Mouse (Mus musculus) heart, embryonic 12.5 days (tissue): Measurements from ENCODE around the gene Dgkd. TPM values are rescaled to one million over a fixed set of nuclear protein-coding genes. Genes with fewer than 3 reads are reported as not detected.

ENCODE experiments used
- ATAC-seq: fragments of 200-750 bp; cut with Nextera tagmentation; 2 replicates; pipeline ENCODE4 v1.8.0; 2017; ENCODE audit warnings: moderate TSS enrichment, moderate library complexity; ENCODE audit not compliant: insufficient number of reproducible peaks, low FRiP score
- H3K27ac ChIP-seq: fragments of 300-500 bp; sonication (generic); 2 replicates; pipeline ENCODE4 v1.5.1; 2016; ENCODE audit warnings: mild to moderate bottlenecking, moderate library complexity; ENCODE audit not compliant: poor library complexity, severe bottlenecking
- H3K27me3 ChIP-seq: fragments of 300-500 bp; sonication (generic); replicated peaks from 2 replicates; pipeline ENCODE4 v1.6.1; 2016; ENCODE audit warnings: mild to moderate bottlenecking, moderate library complexity
- H3K36me3 ChIP-seq: fragments of 300-500 bp; sonication (generic); 2 replicates; pipeline ENCODE4 v1.6.1; 2016; ENCODE audit warnings: mild to moderate bottlenecking, moderate library complexity
- H3K4me1 ChIP-seq: fragments of 300-500 bp; sonication (generic); replicated peaks from 2 replicates; pipeline ENCODE4 v1.6.1; 2016; ENCODE audit warnings: mild to moderate bottlenecking
- H3K4me2 ChIP-seq: fragments of 300-500 bp; sonication (generic); 2 replicates; pipeline ENCODE4 v1.6.1; 2016; ENCODE audit warnings: mild to moderate bottlenecking, moderate library complexity
- H3K4me3 ChIP-seq: fragments of 300-500 bp; sonication (generic); 2 replicates; pipeline ENCODE4 v1.5.1; 2016; ENCODE audit warnings: mild to moderate bottlenecking
- H3K9ac ChIP-seq: fragments of 300-500 bp; sonication (generic); 2 replicates; pipeline ENCODE4 v1.6.1; 2016; ENCODE audit warnings: mild to moderate bottlenecking, moderate library complexity
- H3K9me3 ChIP-seq: fragments of 300-500 bp; sonication (generic); replicated peaks from 2 replicates; pipeline ENCODE4 v1.6.1; 2016; ENCODE audit warnings: mild to moderate bottlenecking, moderate library complexity
- WGBS: fragments of 180-500 bp; shearing (Covaris S2); methylation state at CpG from one replicate; pipeline ENCODE4 v1.1.7; 2016; 5-methylcytosine and 5-hydroxymethylcytosine counted together
- polyA plus RNA-seq: library from polyadenylated mRNA; unstranded; fragments of >200 nt; fragmentation: Nextera tagmentation; extraction: Ambion mirVana; gene quantifications from 2 replicates; pipeline ENCODE4 v1.2.1, GENCODE M21; 2016

The Dgkd gene
- polyA plus RNA-seq, 1 experiment from 2014 or later = 24.1 TPM

- Histone ChIP-seq H3K4me1 (peaks cover 31% of the 10 kb centered on the region), H3K36me3 (no peaks in the 10 kb centered on the region), H3K4me3 (no peak overlapping the region), H3K27ac (no peak overlapping the region), H3K4me2 (no peak overlapping the region), H3K27me3 (no peaks in the 10 kb centered on the region), H3K9me3 (no peaks in the 10 kb centered on the region), H3K9ac (no peak overlapping the region)
- no peak for ATAC-seq
- 63% methylated on average over 5 of the region's 5 CpGs for WGBS
Measured at GRCm38 (mm10) chr1:87849278-87849677, 3.8 kb upstream of the Dgkd start.

- H3K4me3 ChIP-seq = no peak overlapping the region
Measured at GRCm38 (mm10) chr1:87851344-87851743, 1.7 kb upstream of the Dgkd start.

GRCm38 (mm10) chr1:87852081-87852790, 851 bp upstream of the Dgkd start:
- Histone ChIP-seq H3K9me3 (no peaks in the 10 kb centered on the region), H3K27ac (no peak overlapping the region), H3K36me3 (no peaks in the 10 kb centered on the region), H3K4me1 (peaks cover 45% of the 10 kb centered on the region), H3K4me3 (no peak overlapping the region; the same call in 1 of the 2 replicates), H3K9ac (no peak overlapping the region; the same call in 1 of the 2 replicates), H3K27me3 (no peaks in the 10 kb centered on the region), H3K4me2 (peak overlapping the region; percentile 93)
- 46% methylated on average over 5 of the region's 5 CpGs for WGBS
- no peak for ATAC-seq

More at GRCm38 (mm10) chr1:87851344-87851743, 1.7 kb upstream of the Dgkd start:
- Histone ChIP-seq H3K27ac (no peak overlapping the region), H3K9me3 (no peaks in the 10 kb centered on the region), H3K4me2 (no peak overlapping the region), H3K9ac (no peak overlapping the region), H3K27me3 (no peaks in the 10 kb centered on the region), H3K4me1 (peaks cover 45% of the 10 kb centered on the region), H3K36me3 (no peaks in the 10 kb centered on the region)
- WGBS = 80% methylated on average over 3 of the region's 3 CpGs
- no peak for ATAC-seq

DNA sequence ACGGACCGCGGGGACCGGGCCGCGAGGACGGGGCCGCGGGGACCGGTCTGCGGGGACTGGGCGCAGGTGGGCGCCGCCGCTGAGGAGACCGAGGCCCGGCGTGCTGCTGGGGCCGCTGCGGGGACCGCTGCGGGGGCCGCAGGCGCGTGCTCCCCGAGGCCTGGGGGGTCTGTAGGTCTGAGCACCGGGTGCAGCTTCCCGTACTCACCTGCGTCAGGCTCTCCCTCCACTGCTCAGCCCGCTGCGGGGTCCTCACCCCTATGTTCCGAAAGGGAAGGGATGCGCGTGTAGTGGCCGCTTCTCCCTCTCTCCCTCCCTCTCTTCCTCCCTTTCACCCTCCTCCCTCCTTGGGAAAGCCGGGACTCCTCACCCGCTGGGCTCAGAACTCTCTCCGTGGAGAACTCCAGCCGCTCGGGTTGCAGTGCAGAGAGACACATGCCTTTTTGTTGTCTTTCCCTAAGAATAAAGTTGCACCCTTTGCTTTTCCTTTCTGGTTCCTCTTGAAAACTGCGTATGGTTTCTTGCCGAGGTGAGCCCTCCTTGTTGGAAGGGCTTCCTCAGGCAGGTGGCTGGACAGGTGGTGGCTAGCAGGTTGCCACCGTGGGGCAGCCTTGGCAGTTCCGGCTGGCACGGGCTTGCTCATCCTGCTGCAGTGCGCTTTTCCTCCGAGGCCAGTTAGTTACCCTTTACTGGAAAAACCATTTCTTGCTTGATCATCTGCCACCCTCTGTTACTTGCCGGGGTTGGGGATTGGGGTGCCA, 694 bp downstream of the Dgkd start:
- H3K27ac ChIP-seq = peak overlapping the region; percentile 40; the same call in 1 of the 2 replicates

GRCm38 (mm10) chr1:87854411-87854810, 1.3 kb downstream of the Dgkd start:
- Histone ChIP-seq H3K9me3 (no peaks in the 10 kb centered on the region), H3K27ac (no peak overlapping the region), H3K27me3 (no peaks in the 10 kb centered on the region), H3K9ac (peak overlapping the region; percentile 97), H3K4me2 (peak overlapping the region; percentile 93), H3K4me3 (peak overlapping the region; percentile 100), H3K36me3 (no peaks in the 10 kb centered on the region), H3K4me1 (peaks cover 43% of the 10 kb centered on the region)
- WGBS = 31% methylated on average over 6 of the region's 6 CpGs
- no peak for ATAC-seq

More for the DNA sequence above, 694 bp downstream of the Dgkd start:
- Histone ChIP-seq H3K27me3 (no peaks in the 10 kb centered on the region), H3K4me2 (peak overlapping the region; percentile 93), H3K4me1 (peaks cover 39% of the 10 kb centered on the region), H3K9ac (peak overlapping the region; percentile 97), H3K4me3 (peak overlapping the region; percentile 100), H3K9me3 (no peaks in the 10 kb centered on the region), H3K36me3 (no peaks in the 10 kb centered on the region)
- ATAC-seq = no peak; the same call in 1 of the 2 replicates
- WGBS = under 1% methylated on average over 42 of the region's 48 CpGs

DNA sequence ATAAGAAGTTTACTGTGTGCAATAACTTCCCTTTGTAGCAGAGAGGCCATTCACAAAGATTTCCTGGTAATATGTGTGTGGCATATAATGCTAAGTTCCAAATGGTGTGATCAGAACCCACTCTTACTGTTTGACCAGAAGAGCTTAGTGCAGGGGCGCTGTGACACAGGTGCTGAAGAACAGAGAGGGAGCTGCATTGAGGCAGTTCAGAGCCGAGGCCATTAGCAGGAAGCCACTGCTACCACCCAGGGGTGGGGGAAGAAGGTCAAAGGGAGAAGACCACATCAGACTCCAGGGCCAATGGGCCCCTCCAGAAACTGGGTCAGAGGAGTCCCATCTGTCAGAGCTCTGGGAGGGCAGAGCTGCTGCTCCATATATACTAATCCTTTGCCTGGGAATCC, 1.8 kb downstream of the Dgkd start:
- 32% methylated on average over 2 of the region's 2 CpGs for WGBS
- H3K4me1 ChIP-seq = peaks cover 43% of the 10 kb centered on the region
- no peaks in the 10 kb centered on the region for H3K27me3 ChIP-seq
- peak overlapping the region; percentile 97; the same call in 1 of the 2 replicates for H3K9ac ChIP-seq
- no peak for ATAC-seq
- H3K4me3 ChIP-seq = 0 out of 2 replicates have a peak overlapping the region, but pooled peaks have one; percentile 100
- peak overlapping the region; percentile 93 for H3K4me2 ChIP-seq
- no peaks in the 10 kb centered on the region for H3K36me3 ChIP-seq
- no peaks in the 10 kb centered on the region for H3K9me3 ChIP-seq
- H3K27ac ChIP-seq = no peak overlapping the region

- H3K4me3 ChIP-seq = no peak overlapping the region
- no peaks in the 10 kb centered on the region for H3K9me3 ChIP-seq
- ATAC-seq = no peak
Measured at GRCm38 (mm10) chr1:87855522-87855921, 2.4 kb downstream of the Dgkd start.

GRCm38 (mm10) chr1:87856823-87857222, 3.7 kb downstream of the Dgkd start:
- Histone ChIP-seq H3K4me3 (no peak overlapping the region), H3K27ac (no peak overlapping the region), H3K27me3 (no peaks in the 10 kb centered on the region), H3K9me3 (no peaks in the 10 kb centered on the region), H3K4me2 (no peak overlapping the region), H3K9ac (no peak overlapping the region), H3K4me1 (peaks cover 47% of the 10 kb centered on the region), H3K36me3 (no peaks in the 10 kb centered on the region)
- ATAC-seq = no peak
- 67% methylated on average over 3 of the region's 3 CpGs for WGBS

More at GRCm38 (mm10) chr1:87855522-87855921, 2.4 kb downstream of the Dgkd start:
- no peak overlapping the region for H3K27ac ChIP-seq
- H3K4me2 ChIP-seq = no peak overlapping the region
- no peaks in the 10 kb centered on the region for H3K27me3 ChIP-seq
- WGBS = 82% methylated on average over 1 of the region's 1 CpGs
- H3K9ac ChIP-seq = no peak overlapping the region
- H3K36me3 ChIP-seq = no peaks in the 10 kb centered on the region
- H3K4me1 ChIP-seq = peaks cover 43% of the 10 kb centered on the region

GRCm38 (mm10) chr1:87858031-87858430, 4.9 kb downstream of the Dgkd start:
- 62% methylated on average over 1 of the region's 1 CpGs for WGBS

GRCm38 (mm10) chr1:87858529-87858928, 5.4 kb downstream of the Dgkd start:
- no peak overlapping the region for H3K4me2 ChIP-seq
- no peak for ATAC-seq

More at GRCm38 (mm10) chr1:87858031-87858430, 4.9 kb downstream of the Dgkd start:
- Histone ChIP-seq H3K9ac (no peak overlapping the region), H3K9me3 (no peaks in the 10 kb centered on the region), H3K4me1 (peaks cover 51% of the 10 kb centered on the region), H3K27me3 (no peaks in the 10 kb centered on the region), H3K4me3 (no peak overlapping the region), H3K4me2 (no peak overlapping the region), H3K27ac (no peak overlapping the region), H3K36me3 (no peaks in the 10 kb centered on the region)
- ATAC-seq = no peak

GRCm38 (mm10) chr1:87863602-87864001, 10.5 kb downstream of the Dgkd start:
- WGBS = 71% methylated on average over 3 of the region's 3 CpGs

More at GRCm38 (mm10) chr1:87858529-87858928, 5.4 kb downstream of the Dgkd start:
- no peak overlapping the region for H3K9ac ChIP-seq
- H3K27ac ChIP-seq = no peak overlapping the region
- no peaks in the 10 kb centered on the region for H3K27me3 ChIP-seq
- H3K4me1 ChIP-seq = peaks cover 52% of the 10 kb centered on the region
- no peaks in the 10 kb centered on the region for H3K36me3 ChIP-seq
- 87% methylated on average over 2 of the region's 2 CpGs for WGBS
- H3K4me3 ChIP-seq = no peak overlapping the region
- H3K9me3 ChIP-seq = no peaks in the 10 kb centered on the region

More at GRCm38 (mm10) chr1:87863602-87864001, 10.5 kb downstream of the Dgkd start:
- Histone ChIP-seq H3K9me3 (no peaks in the 10 kb centered on the region), H3K27ac (no peak overlapping the region), H3K4me1 (peaks cover 41% of the 10 kb centered on the region), H3K36me3 (no peaks in the 10 kb centered on the region), H3K4me3 (no peak overlapping the region), H3K4me2 (no peak overlapping the region), H3K9ac (no peak overlapping the region), H3K27me3 (no peaks in the 10 kb centered on the region)
- no peak for ATAC-seq
